Mouse (Mus musculus) brown adipose tissue, adult 24 weeks (tissue): ENCODE measurements around the gene Prr29. TPM values are rescaled to one million over a fixed set of nuclear protein-coding genes. Genes with fewer than 3 reads are reported as not detected.

Source experiments
- H3K27ac ChIP-seq: fragments of 200-500 bp; replicated peaks from 2 replicates; pipeline ENCODE4 v1.5.1; 2012; ENCODE audit warnings: low read depth, mild to moderate bottlenecking, low read length
- H3K4me1 ChIP-seq: fragments of 200-500 bp; 2 replicates; pipeline ENCODE4 v1.6.1; 2012; ENCODE audit warnings: low read length, mixed read lengths; ENCODE audit not compliant: control insufficient read depth, insufficient read depth, insufficient read length
- H3K4me3 ChIP-seq: fragments of 200-500 bp; 2 replicates; pipeline ENCODE4 v1.5.1; 2012; ENCODE audit warnings: low read depth, mild to moderate bottlenecking, low read length, moderate library complexity; ENCODE audit not compliant: insufficient read depth
- polyA plus RNA-seq: library from polyadenylated mRNA; stranded (reverse); fragments of >200 nt; gene quantifications from 2 replicates; pipeline ENCODE4 v1.2.4, GENCODE M21; 2012; ENCODE audit not compliant: missing spikeins, insufficient read depth, insufficient read length

Prr29 gene
- polyA plus RNA-seq, 1 experiment, result not detected

DNA sequence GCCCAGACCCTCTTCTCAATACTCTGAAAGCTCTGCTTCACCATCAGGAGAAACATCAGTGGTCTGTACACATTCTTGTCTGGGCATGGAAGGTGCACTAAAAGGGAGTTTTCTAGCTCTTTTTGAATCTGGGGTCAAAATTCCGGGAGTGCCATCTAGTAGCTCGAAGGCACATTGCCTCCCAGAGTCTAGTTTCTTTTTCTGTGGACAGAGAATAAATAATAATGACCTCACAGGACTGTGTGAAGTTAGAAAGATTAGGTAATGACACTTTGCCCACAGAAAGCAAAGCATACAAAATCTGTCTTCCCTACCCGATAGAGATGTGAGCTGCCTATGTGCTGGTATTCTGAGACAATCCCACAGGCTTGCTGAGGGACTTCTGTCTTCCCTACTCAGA lies 45.2 kb downstream of the Prr29 start:
- H3K4me3 ChIP-seq, result no peak overlapping the region
- H3K4me1 ChIP-seq, result no peaks in the 10 kb centered on the region
- no peak overlapping the region for H3K27ac ChIP-seq

DNA sequence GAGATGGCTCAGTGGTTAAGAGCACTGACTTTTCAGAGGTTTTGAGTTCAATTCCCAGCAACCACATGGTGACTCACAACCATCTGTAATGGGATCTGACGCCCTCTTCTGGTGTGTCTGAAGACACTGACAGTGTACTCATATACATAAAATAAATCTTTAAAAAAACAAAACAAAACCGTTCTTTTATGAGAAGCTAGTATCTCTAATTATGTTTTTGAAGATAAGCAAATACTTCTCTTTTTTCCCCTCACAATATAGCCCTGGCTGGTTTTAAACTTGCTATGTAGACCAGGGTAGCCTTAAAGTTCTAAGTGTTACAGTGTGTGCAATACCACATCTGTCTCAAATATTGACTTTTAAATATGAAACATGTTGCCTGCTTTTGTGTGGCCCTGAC lies 45.9 kb downstream of the Prr29 start:
- Histone ChIP-seq H3K27ac (no peak overlapping the region), H3K4me3 (no peak overlapping the region), H3K4me1 (no peaks in the 10 kb centered on the region)

DNA sequence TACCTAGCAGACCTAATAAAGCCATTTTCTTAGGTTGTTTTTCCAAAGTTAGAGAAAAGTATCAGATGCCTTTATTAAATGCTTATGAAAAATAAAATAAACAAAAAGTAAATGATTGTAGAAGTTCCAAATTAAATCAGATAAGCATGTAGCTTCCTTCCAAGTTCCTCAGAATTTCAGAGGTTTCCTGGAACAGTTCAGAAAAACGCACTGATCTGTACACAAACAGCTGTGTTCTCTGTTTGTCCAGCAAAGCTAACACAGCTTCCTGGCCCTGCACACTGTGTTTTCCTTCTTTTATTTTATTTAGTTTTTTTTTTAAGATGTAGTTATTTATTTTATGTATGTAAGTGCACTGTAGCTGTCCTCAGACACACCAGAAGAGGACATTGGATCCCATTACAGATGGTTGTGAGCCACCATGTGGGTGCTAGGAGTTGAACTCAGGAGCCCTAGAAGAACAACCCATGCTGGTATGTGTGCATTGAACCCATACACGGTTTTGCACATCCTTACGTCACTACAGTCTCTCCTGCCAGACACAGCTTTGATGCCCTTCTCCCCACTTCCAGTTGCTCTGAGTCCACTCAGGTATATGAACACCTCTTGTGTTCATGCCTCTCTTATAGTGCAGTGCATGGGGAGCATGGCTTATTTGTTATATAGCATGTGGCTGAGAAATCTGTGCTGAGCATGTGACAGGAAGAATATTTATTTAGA lies 47.5 kb downstream of the Prr29 start:
- Histone ChIP-seq H3K4me3 (no peak overlapping the region), H3K4me1 (no peaks in the 10 kb centered on the region), H3K27ac (no peak overlapping the region)

DNA sequence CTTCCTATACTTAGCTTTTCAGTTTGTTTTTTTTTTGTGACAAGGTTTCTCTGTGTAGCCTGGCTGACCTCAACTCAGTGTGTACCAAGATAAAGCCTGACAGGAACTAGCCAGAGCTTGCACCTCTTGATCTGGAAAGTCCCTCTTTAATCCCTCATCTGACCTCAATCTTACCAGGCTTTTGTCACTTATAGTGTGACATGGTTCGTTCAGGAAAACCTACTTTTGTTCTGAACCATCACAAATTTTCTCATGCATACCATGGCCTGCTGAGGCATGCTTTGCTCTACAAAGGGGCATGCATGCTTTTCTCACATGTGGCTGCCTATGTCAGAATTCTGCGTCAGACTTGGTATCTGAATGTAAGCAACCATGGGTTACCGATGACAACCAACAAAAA lies 51.1 kb downstream of the Prr29 start:
- Histone ChIP-seq H3K27ac (no peak overlapping the region), H3K4me3 (no peak overlapping the region), H3K4me1 (no peaks in the 10 kb centered on the region)

DNA sequence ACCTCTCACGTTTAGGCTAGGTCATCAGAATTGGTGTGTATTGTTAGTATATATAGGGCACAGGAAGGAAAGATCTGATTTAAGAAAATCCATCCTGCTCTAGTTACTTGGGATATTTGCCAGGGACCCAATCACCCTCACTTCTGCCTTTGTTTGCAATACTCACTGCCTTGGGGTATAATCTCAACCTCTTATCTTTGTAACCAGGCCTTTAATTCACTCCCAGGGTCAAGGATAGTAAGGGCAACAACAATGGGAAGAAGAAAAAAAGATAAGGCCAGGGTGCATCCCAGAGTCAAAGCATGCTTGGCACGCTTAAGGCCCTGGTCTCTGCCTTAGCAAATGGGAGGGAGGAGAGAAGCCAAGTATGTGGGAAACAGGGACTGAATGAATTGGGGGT lies 52.6 kb downstream of the Prr29 start:
- no peak overlapping the region for H3K27ac ChIP-seq
- H3K4me3 ChIP-seq, result no peak overlapping the region
- no peaks in the 10 kb centered on the region for H3K4me1 ChIP-seq

DNA sequence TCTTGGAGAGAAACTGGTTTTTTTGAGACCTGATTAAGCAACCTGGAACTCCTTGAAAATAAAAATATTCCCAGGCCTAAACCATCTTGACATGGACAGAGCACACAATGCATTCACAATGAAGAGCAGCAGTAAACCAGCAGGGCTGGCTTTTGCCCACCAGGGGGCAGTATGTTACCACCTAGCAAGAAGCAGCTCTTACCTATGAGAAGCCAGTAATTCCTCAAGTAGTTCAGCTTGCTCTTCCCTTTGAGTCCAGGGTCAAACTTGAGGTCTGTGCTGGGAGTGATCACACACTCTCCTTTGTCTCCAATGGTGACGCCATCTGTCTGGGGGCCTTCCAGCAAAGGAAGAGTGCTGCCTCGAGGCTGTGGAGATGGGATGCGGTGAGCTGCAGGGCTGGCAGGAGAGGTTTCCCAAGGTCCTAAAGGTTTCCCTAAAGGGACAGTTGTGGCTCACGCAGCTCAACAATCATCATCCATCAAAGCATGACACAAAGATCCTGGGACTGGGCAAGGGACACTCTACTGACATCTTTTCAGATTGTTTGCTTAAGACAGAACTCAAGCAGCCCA lies 53.4 kb downstream of the Prr29 start:
- Histone ChIP-seq H3K27ac (no peak overlapping the region), H3K4me3 (no peak overlapping the region), H3K4me1 (no peaks in the 10 kb centered on the region)

DNA sequence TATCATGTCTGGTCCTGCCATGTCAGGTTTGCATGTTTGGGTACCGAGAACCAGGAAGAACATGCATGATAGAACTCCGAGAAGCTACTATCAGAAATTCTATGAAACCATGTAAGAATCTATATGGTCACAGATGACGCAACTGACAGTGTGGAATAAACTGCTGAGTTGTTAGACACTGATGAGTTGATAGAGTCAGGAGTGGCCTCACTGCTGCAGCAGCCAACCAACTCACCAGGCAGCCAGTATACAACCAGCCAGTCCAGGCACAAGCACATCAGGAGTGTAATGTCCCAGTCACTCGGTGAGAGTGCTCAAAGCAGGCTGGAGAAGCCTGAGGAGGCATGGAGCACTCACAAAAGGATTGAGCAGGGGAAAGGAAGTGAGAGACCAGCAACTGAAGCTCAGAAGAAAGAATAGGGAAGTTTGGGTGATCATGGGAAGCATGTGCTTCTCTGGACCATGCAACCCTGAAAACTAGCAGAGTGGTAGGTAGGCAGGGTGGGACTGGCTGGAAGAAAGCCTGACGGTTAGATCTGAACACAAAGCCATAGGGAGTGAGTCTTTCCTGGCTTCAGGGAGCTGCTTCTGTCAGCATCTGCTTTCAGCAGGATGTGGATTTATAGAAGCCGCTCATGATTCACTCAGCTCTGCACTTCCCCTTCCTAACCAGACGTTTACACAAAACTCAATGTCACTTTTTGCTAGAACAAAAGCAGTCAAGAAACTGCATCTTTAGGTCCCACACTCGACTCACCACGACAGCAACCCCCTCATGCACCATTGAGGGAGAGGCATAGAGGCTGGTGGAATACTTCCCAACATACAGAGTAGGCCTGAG lies 54.2 kb downstream of the Prr29 start:
- Histone ChIP-seq H3K27ac (peak overlapping the region; percentile 59), H3K4me1 (no peaks in the 10 kb centered on the region), H3K4me3 (no peak overlapping the region)

DNA sequence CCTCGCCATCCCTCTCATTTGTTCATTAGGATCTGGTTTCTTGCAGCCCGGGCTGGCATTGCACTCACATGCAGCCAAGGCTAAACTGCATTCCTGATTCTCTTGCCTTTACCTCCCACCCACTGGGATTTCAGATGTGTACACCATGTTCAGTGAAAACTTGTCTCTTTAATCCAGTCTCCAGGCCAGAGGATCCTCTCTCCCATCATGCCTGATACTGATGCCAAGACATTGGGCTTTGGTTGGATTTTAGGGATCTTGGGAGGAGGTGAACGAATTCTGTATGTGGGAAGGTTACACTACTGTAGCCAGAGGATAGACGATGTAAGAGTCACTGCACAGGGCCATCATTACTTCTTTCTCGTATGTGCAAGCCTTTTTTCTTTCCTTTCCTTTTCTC lies 59.9 kb downstream of the Prr29 start:
- Histone ChIP-seq H3K4me3 (no peak overlapping the region), H3K27ac (no peak overlapping the region), H3K4me1 (no peaks in the 10 kb centered on the region; the same call in 1 of the 2 replicates)

DNA sequence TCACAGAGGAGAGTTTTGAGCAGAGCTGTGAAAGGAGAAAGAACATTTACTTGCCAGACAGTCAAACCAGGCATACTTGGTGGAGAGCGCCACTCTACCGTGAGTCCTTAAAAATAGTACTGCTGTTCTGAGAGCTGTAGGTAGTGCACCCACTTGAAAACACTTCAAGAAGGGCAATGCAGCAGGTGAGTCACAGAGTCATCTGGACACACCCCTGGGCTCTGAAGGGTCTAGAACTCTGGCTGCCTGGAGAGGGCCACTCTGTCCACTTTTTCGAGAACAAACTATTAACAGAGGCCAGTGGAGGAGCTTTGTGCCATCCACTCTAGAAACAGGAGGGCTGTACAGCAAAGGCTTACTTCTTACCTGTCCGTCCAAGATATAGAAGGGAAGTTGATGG lies 61.2 kb downstream of the Prr29 start:
- Histone ChIP-seq H3K4me1 (no peaks in the 10 kb centered on the region; the same call in 1 of the 2 replicates), H3K4me3 (no peak overlapping the region), H3K27ac (no peak overlapping the region)

Other genes with a start within 250 kb of the Prr29 start
- gene Gm10840, start 204.6 kb upstream of the Prr29 start, polyA plus RNA-seq, result not detected in 2 replicates
- 3.4 and 6.1 TPM in 2 replicates for gene Limd2, start 204.6 kb upstream of the Prr29 start, polyA plus RNA-seq
- 9.3 and 9.8 TPM in 2 replicates for gene Strada, start 163.3 kb upstream of the Prr29 start, polyA plus RNA-seq
- gene Ccdc47, start 149.1 kb upstream of the Prr29 start, polyA plus RNA-seq, result 80.1 and 94.1 TPM in 2 replicates
- gene Ddx42, start 148.5 kb upstream of the Prr29 start, polyA plus RNA-seq, result 18.9 and 22.2 TPM in 2 replicates
- gene Ftsj3, start 109.4 kb upstream of the Prr29 start, polyA plus RNA-seq, result 14.1 and 15.6 TPM in 2 replicates
- 111 and 116 TPM in 2 replicates for gene Psmc5, start 109.3 kb upstream of the Prr29 start, polyA plus RNA-seq
- 18.7 and 22.3 TPM in 2 replicates for gene Smarcd2, start 92.5 kb upstream of the Prr29 start, polyA plus RNA-seq
- 0.44 TPM in 1 of 2 replicates, not detected in the other for gene Tcam1, start 88.8 kb upstream of the Prr29 start, polyA plus RNA-seq
- gene Gh, start 63.6 kb upstream of the Prr29 start, polyA plus RNA-seq, result not detected in 2 replicates
- gene Cd79b, start 50.7 kb upstream of the Prr29 start, polyA plus RNA-seq, result 1.7 and 1.9 TPM in 2 replicates
- gene Scn4a, start 12.2 kb upstream of the Prr29 start, polyA plus RNA-seq, result 1.4 and 2.6 TPM in 2 replicates
- 12.9 and 21.2 TPM in 2 replicates for gene Icam2, start 22.6 kb downstream of the Prr29 start, polyA plus RNA-seq
- gene Ern1, start 122.4 kb downstream of the Prr29 start, polyA plus RNA-seq, result 3.2 and 5.0 TPM in 2 replicates
- gene Tex2, start 248.0 kb downstream of the Prr29 start, polyA plus RNA-seq, result 32.8 and 33.5 TPM in 2 replicates